9 mouse cellular contexts compared by ENCODE assay signal in genomic region chr7:141293852-141294471, GRCm38 (mm10). TPM values are rescaled to one million over a fixed set of nuclear protein-coding genes. Genes with fewer than 3 reads are reported as not detected.
DNase-seq lines count a peak whose midpoint lies in the region; ATAC-seq lines count a peak whose summit lies in the region.
"Had no signal": no experiment of that assay in that cellular context is flagged by ENCODE, and none has a peak within 500 bp of the region (broad histone marks: within the 10 kb centered on the region; RNA-seq: fewer than 3 reads in every experiment).

No protein-coding gene starts in this region.

- no peak for ATAC-seq in CD4-positive, CD25-positive, alpha-beta regulatory T cell, adult 4 months
- ATAC-seq in hindbrain, embryonic 16.5 days: peak; percentile 39
- ATAC-seq in stomach, embryonic 14.5 days (ENCODE audit: insufficient number of reproducible peaks, insufficient read depth, low FRiP score, low read depth): no peak

- H3K36me3 ChIP-seq in hindbrain, embryonic 16.5 days (ENCODE audit: control insufficient read depth, insufficient read depth, low read length): peaks cover 3% of the 10 kb centered on the region; the same call in 1 of the 2 replicates
- 0 out of 2 replicates have a peak, but pooled peaks cover 4% of the 10 kb centered on the region for H3K36me3 ChIP-seq in stomach, embryonic 14.5 days (ENCODE audit: control insufficient read depth, insufficient read depth, low read length)

- under 1% methylated on average over 46 of the region's 53 CpGs for whole genome bisulfite sequencing in hindbrain, embryonic 16.5 days
- WGBS in stomach, embryonic 14.5 days: under 1% methylated on average over 52 of the region's 53 CpGs

- H3K27me3 ChIP-seq in hindbrain, embryonic 16.5 days (replicated peaks; ENCODE audit: control insufficient read depth, insufficient read depth, low read length): peaks cover 34% of the 10 kb centered on the region
- H3K27me3 ChIP-seq in stomach, embryonic 14.5 days (ENCODE audit: control insufficient read depth, insufficient read depth, low read length): peaks cover 31% of the 10 kb centered on the region

- H3K9me3 ChIP-seq in hindbrain, embryonic 16.5 days (ENCODE audit: control insufficient read depth, low read length): no peaks in the 10 kb centered on the region
- no peaks in the 10 kb centered on the region for H3K9me3 ChIP-seq in stomach, embryonic 14.5 days (ENCODE audit: control insufficient read depth, low read depth, low read length)

- peak overlapping the region; percentile 37 for H3K4me3 ChIP-seq in hindbrain, embryonic 16.5 days (ENCODE audit: low read length)
- H3K4me3 ChIP-seq in stomach, embryonic 14.5 days (ENCODE audit: low read depth, low read length): peak overlapping the region; percentile 33
- H3K4me3 ChIP-seq: erythroblast, embryonic 14.5 days had no signal

- H3K27ac ChIP-seq in hindbrain, embryonic 16.5 days (ENCODE audit: low read depth, low read length): no peak overlapping the region
- no peak overlapping the region for H3K27ac ChIP-seq in stomach, embryonic 14.5 days (ENCODE audit: low read length)

- H3K4me2 ChIP-seq in hindbrain, embryonic 16.5 days (ENCODE audit: low read length): peak overlapping the region; percentile 68
- H3K4me2 ChIP-seq in stomach, embryonic 14.5 days (replicated peaks; ENCODE audit: low read depth, low read length): peak overlapping the region; percentile 74

- peak overlapping the region; percentile 60 for H3K9ac ChIP-seq in hindbrain, embryonic 16.5 days (ENCODE audit: low read depth, low read length)
- no peak overlapping the region; the same call in 1 of the 2 replicates for H3K9ac ChIP-seq in stomach, embryonic 14.5 days (replicated peaks; ENCODE audit: low read depth, low read length)

- H3K4me1 ChIP-seq in hindbrain, embryonic 16.5 days (ENCODE audit: control insufficient read depth, insufficient read depth, low read depth, low read length): peaks cover 20% of the 10 kb centered on the region
- H3K4me1 ChIP-seq in stomach, embryonic 14.5 days (ENCODE audit: control insufficient read depth, insufficient read depth, low read length): 0 out of 2 replicates have a peak, but pooled peaks cover 13% of the 10 kb centered on the region

- DNase-seq in CD4-positive, CD25-positive, alpha-beta regulatory T cell, adult 2 months (ENCODE audit: low read depth, low spot score): peak; percentile 21
- DNase-seq in urinary bladder, adult 2 months (ENCODE audit: low spot score): peak; percentile 26
- no peak for DNase-seq in urinary bladder, postnatal 4 days (ENCODE audit: low spot score in 2 of 2)
- DNase-seq in lung, postnatal 14 days: peak; percentile 39
- DNase-seq in left cerebral cortex, adult 9 months (ENCODE audit: low spot score in 2 of 2): no peak

RNA-seq across cellular contexts. Expression of gene Drd4, which starts 2.2 kb away (rescaled TPM):
- not detected for polyA plus RNA-seq in CD4-positive, CD25-positive, alpha-beta regulatory T cell, adult 4 months (2017; shearing (Covaris generic))
- polyA plus RNA-seq in urinary bladder, adult 2 months (2012; rRNA removed): 0.06 and 0.21 TPM in 2 replicates
- 0.64 and 1.00 TPM in 2 replicates for polyA plus RNA-seq in hindbrain, embryonic 16.5 days (2015; fragmentation: Nextera tagmentation; extraction: Ambion mirVana)
- 0.20 and 0.35 TPM in 2 replicates for polyA plus RNA-seq in stomach, embryonic 14.5 days (2014; fragmentation: Nextera tagmentation; extraction: Ambion mirVana)
- polyA plus RNA-seq: erythroblast, embryonic 14.5 days had no signal

RNA-seq across cellular contexts. Expression of gene Sct, which starts 15.0 kb away (rescaled TPM):
- polyA plus RNA-seq in CD4-positive, CD25-positive, alpha-beta regulatory T cell, adult 4 months (2017; shearing (Covaris generic)): not detected
- polyA plus RNA-seq in urinary bladder, adult 2 months (2012; rRNA removed): 0.41 and 1.3 TPM in 2 replicates
- polyA plus RNA-seq in hindbrain, embryonic 16.5 days (2015; fragmentation: Nextera tagmentation; extraction: Ambion mirVana): 3.5 and 6.1 TPM in 2 replicates
- polyA plus RNA-seq in stomach, embryonic 14.5 days (2014; fragmentation: Nextera tagmentation; extraction: Ambion mirVana): 9.1 and 10.5 TPM in 2 replicates
- polyA plus RNA-seq: erythroblast, embryonic 14.5 days had no signal

RNA-seq across cellular contexts. Expression of gene Cdhr5, which starts 17.4 kb away (rescaled TPM):
- not detected for polyA plus RNA-seq in CD4-positive, CD25-positive, alpha-beta regulatory T cell, adult 4 months (2017; shearing (Covaris generic))
- 0.07 TPM in 1 of 2 replicates, not detected in the other for polyA plus RNA-seq in urinary bladder, adult 2 months (2012; rRNA removed)
- 0.29 TPM in 1 of 2 replicates, not detected in the other for polyA plus RNA-seq in hindbrain, embryonic 16.5 days (2015; fragmentation: Nextera tagmentation; extraction: Ambion mirVana)
- polyA plus RNA-seq in stomach, embryonic 14.5 days (2014; fragmentation: Nextera tagmentation; extraction: Ambion mirVana): 1.6 and 1.7 TPM in 2 replicates
- polyA plus RNA-seq: erythroblast, embryonic 14.5 days had no signal

RNA-seq across cellular contexts. Expression of gene Irf7, which starts 27.7 kb away (rescaled TPM):
- polyA plus RNA-seq in CD4-positive, CD25-positive, alpha-beta regulatory T cell, adult 4 months (2017; shearing (Covaris generic)): 100 to 1,000 TPM; 119 to 231 TPM
- polyA plus RNA-seq in urinary bladder, adult 2 months (2012; rRNA removed): 21.2 and 23.3 TPM in 2 replicates
- polyA plus RNA-seq in hindbrain, embryonic 16.5 days (2015; fragmentation: Nextera tagmentation; extraction: Ambion mirVana): 1.8 and 2.0 TPM in 2 replicates
- polyA plus RNA-seq in stomach, embryonic 14.5 days (2014; fragmentation: Nextera tagmentation; extraction: Ambion mirVana): 1.4 and 1.6 TPM in 2 replicates

RNA-seq across cellular contexts. Expression of gene Deaf1, which starts 33.5 kb away (rescaled TPM):
- polyA plus RNA-seq in CD4-positive, CD25-positive, alpha-beta regulatory T cell, adult 4 months (2017; shearing (Covaris generic)): 10 to 100 TPM; 24.5 to 29.1 TPM
- polyA plus RNA-seq in urinary bladder, adult 2 months (2012; rRNA removed): 14.6 and 22.8 TPM in 2 replicates
- 202 and 206 TPM in 2 replicates for polyA plus RNA-seq in hindbrain, embryonic 16.5 days (2015; fragmentation: Nextera tagmentation; extraction: Ambion mirVana)
- polyA plus RNA-seq in stomach, embryonic 14.5 days (2014; fragmentation: Nextera tagmentation; extraction: Ambion mirVana): 80.2 and 82.9 TPM in 2 replicates

Comparison
In these comparisons a context has a peak if more than half of its experiments do, and no peak if none do; other contexts are left out.
1. DNase-seq: peak in CD4-positive, CD25-positive, alpha-beta regulatory T cell, adult 2 months (single experiment), urinary bladder, adult 2 months (single experiment) and lung, postnatal 14 days (single experiment); none in urinary bladder, postnatal 4 days (0 of 2) and left cerebral cortex, adult 9 months (0 of 2).